Mouse (Mus musculus) heart, embryonic 16.5 days (tissue): ENCODE data around the gene Scube2. TPM values are rescaled to one million over a fixed set of nuclear protein-coding genes. Genes with fewer than 3 reads are reported as not detected.

ENCODE experiments used
- ATAC-seq: fragments of 200-750 bp; cut with Nextera tagmentation; replicated peaks from 2 replicates; pipeline ENCODE4 v1.8.0; 2017; ENCODE audit warnings: moderate number of reproducible peaks; ENCODE audit not compliant: insufficient read depth, low FRiP score; ENCODE audit errors: extremely low read depth
- H3K27ac ChIP-seq: fragments of 300-500 bp; sonication (generic); 2 replicates; pipeline ENCODE4 v1.5.1; 2014; ENCODE audit warnings: mild to moderate bottlenecking, low read length, control low read depth, moderate library complexity
- H3K27me3 ChIP-seq: fragments of 300-500 bp; sonication (generic); 2 replicates; pipeline ENCODE4 v1.6.1; 2014; ENCODE audit warnings: low read length, mixed read lengths; ENCODE audit not compliant: control insufficient read depth, insufficient read depth
- H3K36me3 ChIP-seq: fragments of 300-500 bp; sonication (generic); 2 replicates; pipeline ENCODE4 v1.6.1; 2014; ENCODE audit not compliant: control insufficient read depth, insufficient read depth
- H3K4me1 ChIP-seq: fragments of 300-500 bp; sonication (generic); 2 replicates; pipeline ENCODE4 v1.6.1; 2014; ENCODE audit warnings: low read length, mixed read lengths; ENCODE audit not compliant: control insufficient read depth, insufficient read depth
- H3K4me2 ChIP-seq: fragments of 300-500 bp; sonication (generic); 2 replicates; pipeline ENCODE4 v1.6.1; 2014; ENCODE audit warnings: low read depth, mild to moderate bottlenecking, control low read depth, low read length
- H3K4me3 ChIP-seq: fragments of 300-500 bp; sonication (generic); 2 replicates; pipeline ENCODE4 v1.5.1; 2014; ENCODE audit warnings: mild to moderate bottlenecking, control low read depth, low read length
- H3K9ac ChIP-seq: fragments of 300-500 bp; sonication (generic); 2 replicates; pipeline ENCODE4 v1.6.1; 2014; ENCODE audit warnings: low read length, control low read depth
- H3K9me3 ChIP-seq: fragments of 300-500 bp; sonication (generic); replicated peaks from 2 replicates; pipeline ENCODE4 v1.6.1; 2016; ENCODE audit warnings: low read length; ENCODE audit not compliant: control insufficient read depth
- WGBS: fragments of 180-500 bp; shearing (Covaris S2); extraction: QIAGEN DNeasy Blood & Tissue Kit; methylation state at CpG from one replicate; pipeline ENCODE4 v1.1.7; 2014; 5-methylcytosine and 5-hydroxymethylcytosine counted together
- polyA plus RNA-seq: library from polyadenylated mRNA; unstranded; fragments of >200 nt; fragmentation: Nextera tagmentation; extraction: Ambion mirVana; gene quantifications from 2 replicates; pipeline ENCODE4 v1.2.1, GENCODE M21; 2015

Scube2 gene
- polyA plus RNA-seq, 1 experiment from 2014 or later = 8.9 TPM

DNA sequence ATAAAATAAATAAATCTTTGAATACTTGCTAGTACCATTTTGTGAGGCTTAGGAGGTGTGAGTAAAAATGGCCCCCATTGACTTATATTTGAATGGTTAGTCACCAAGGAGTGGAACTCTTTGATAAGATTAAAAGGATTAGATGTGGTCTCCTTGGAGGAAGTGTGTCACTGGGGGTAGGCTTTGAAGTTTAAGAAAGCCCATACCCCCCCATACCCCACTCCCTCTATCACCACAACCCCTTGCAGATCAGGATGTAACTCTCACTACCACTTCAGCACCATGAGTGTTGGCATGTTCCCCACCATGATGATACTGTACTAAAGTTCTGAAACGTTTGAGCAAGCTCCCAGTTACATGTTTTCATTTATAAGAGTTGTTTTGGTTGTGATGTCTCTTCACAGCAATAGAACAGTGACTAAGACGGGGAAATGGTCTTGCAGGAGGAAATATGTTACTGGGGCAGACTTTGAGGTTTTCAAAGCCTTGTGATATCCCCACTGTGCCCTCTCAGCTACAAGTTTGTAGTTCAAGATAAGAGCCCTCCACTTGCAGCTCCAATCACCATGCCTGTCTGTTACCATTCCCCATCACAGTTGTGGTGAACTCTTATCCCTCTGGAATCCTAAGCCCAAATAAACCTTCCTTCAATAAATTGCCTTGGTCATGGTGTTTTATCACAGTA lies 96.6 kb downstream of the Scube2 start:
- WGBS = 24% methylated on average over 2 of the region's 2 CpGs
- no peaks in the 10 kb centered on the region for H3K9me3 ChIP-seq
- ATAC-seq = no peak

DNA sequence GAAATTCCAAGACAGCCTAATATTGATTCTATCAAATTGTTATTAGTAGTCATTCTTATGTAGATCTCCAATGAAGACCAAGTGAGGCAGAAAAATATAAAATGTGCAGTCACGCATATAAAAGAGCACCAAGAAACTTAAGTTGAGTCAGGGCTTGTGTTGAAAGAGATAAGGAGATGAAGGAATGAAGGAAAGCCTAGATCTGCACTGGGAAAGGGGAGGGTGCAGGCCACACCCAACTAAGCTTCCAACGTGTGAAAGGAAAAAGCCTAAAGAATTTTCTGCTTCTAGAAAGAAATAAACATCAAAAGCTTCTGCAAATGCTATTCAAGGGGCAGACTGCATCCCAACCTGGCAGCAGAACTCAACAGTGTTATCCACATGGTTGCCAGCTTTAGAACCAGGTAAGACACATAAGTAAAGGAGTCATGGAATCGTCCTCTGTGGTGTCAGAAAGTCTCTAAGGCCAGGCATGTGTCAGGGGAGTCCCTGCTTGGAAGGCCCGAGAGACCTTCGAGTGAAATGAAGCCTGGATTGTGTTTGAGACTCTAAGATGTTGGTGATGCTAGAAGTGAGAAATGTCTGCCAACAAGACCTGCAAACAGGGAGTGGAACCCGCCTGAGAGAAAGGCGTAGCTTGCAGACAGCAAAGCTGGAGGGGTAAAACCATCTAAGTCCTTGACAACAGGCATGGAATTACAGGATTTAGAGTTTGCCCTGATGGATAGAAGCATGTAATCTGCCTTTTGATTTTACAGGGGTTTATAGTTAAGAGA lies 97.7 kb downstream of the Scube2 start:
- H3K27me3 ChIP-seq = no peaks in the 10 kb centered on the region
- H3K9me3 ChIP-seq = no peaks in the 10 kb centered on the region
- 80% methylated on average over 7 of the region's 7 CpGs for WGBS
- H3K4me2 ChIP-seq = no peak overlapping the region
- H3K27ac ChIP-seq = no peak overlapping the region
- no peak for ATAC-seq
- no peaks in the 10 kb centered on the region for H3K36me3 ChIP-seq
- no peaks in the 10 kb centered on the region for H3K4me1 ChIP-seq
- no peak overlapping the region for H3K9ac ChIP-seq
- H3K4me3 ChIP-seq = no peak overlapping the region

More for the DNA sequence above, 96.6 kb downstream of the Scube2 start:
- Histone ChIP-seq H3K9ac (no peak overlapping the region), H3K4me1 (no peaks in the 10 kb centered on the region), H3K27me3 (no peaks in the 10 kb centered on the region), H3K27ac (no peak overlapping the region), H3K4me2 (no peak overlapping the region), H3K36me3 (no peaks in the 10 kb centered on the region), H3K4me3 (no peak overlapping the region)

DNA sequence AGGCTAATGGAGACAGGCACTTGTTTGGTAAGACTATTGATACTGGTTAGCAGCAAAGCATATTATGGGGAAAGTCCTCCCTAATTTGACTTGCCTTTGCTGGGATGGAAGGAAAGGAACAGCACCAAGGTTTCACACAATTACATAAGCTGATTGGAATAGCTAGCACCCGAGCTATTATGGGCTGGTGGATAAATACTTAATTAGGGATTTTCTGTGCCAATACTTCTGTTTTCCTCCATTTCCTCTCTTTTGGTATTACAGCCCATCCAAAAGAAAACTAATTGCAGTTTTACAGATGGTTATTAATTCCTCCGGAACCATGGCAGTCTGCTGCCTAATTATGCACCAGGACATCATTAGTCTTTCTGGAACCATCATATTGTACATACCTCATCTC lies 101.5 kb downstream of the Scube2 start:
- no peaks in the 10 kb centered on the region for H3K4me1 ChIP-seq
- no peak overlapping the region for H3K9ac ChIP-seq
- no peaks in the 10 kb centered on the region for H3K36me3 ChIP-seq
- no peaks in the 10 kb centered on the region for H3K27me3 ChIP-seq
- 63% methylated on average over 2 of the region's 2 CpGs for WGBS
- no peak overlapping the region for H3K4me3 ChIP-seq
- ATAC-seq = no peak
- no peak overlapping the region for H3K27ac ChIP-seq
- H3K9me3 ChIP-seq = no peaks in the 10 kb centered on the region
- no peak overlapping the region for H3K4me2 ChIP-seq

DNA sequence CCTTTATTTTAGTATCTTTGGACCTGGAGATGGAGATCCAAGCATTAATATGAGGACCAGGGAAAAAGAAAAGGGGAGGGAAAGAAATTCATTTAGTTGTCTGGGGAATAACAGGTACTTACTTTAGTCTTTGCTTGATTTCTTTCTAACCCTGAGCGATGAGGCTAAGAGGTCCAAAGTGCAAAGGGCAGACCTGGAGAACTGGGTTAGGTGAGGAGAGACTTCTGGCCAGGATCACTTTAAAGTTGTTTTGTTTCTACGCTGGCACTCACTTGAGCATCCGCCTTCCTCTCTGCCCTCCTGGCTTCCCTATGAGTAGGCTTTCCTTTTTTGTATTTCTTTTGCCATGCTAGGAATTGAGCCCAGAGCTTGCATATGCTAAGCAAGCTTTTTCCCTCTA lies 109.2 kb downstream of the Scube2 start:
- no peaks in the 10 kb centered on the region for H3K9me3 ChIP-seq
- WGBS = 100% methylated on average over 3 of the region's 3 CpGs
- no peak for ATAC-seq

DNA sequence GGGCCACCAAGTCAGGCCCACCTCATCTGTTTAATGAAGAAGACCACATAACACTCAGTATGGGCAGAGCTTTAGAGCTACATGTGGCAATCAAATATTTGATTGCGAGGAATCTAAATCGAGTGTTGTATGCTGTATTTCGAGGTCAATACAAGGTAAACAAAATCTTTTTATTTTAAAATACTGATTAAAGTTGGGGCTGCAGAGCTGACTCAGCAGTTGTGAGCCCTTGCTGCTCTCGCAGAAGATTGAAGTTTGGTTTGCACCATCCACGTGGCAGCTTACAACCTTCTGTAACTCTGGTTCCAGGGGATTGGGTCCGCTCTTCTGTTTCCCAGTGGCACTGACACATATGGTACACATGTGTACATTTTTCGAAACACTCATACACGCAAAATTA lies 111.4 kb downstream of the Scube2 start:
- 90% methylated on average over 8 of the region's 8 CpGs for WGBS
- ATAC-seq = no peak
- H3K36me3 ChIP-seq = no peaks in the 10 kb centered on the region

More for the DNA sequence above, 109.2 kb downstream of the Scube2 start:
- Histone ChIP-seq H3K36me3 (no peaks in the 10 kb centered on the region), H3K9ac (no peak overlapping the region), H3K27me3 (no peaks in the 10 kb centered on the region), H3K27ac (no peak overlapping the region), H3K4me3 (no peak overlapping the region), H3K4me2 (no peak overlapping the region), H3K4me1 (peaks cover 7% of the 10 kb centered on the region)

DNA sequence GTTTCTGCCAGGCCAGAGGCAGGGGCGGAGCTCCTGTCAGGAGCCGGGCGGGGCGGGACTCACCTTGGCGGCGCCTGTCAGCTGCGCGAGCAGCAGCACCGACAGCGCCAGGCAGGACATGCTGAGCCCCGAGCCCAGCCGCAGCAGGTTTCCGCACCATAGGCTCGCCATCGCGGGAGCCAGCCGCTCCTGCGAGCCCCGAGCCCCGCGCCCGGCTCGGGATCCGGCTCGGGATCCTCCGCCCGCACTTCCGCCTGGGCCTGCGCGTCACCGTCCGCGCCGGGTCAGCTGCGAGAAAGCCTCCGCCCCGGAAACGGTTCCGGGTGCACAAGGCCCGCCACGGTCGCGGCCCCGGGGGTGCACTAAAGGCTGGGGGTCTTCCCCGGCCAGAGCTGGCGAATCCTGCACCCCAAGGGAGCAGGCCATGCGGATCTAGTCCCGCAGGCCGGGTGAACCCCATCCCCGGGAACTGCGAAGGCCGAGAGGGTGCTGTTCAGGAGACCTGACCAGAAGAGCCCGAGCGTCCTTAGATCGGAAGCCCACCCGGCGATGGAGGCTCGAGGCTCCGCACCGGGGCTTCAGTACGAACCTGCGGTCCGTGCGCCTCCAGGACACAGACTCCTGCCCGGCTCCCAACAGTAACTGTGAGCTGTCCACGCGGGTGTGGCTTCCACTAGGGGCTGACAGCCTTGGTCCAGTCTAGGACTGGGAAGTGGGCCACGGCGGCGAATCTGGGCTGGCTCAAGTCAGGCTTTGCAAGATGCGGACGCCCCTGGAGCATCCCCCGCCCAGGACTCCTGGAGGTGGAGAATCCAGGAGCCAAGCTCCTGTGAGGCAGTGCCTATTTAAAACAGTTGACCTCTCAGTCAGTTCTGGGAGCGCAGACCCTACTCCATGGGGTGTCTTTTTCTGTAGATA lies 113.2 kb downstream of the Scube2 start, which contains the start of gene Tmem9b:
Gene Tmem9b (minus strand): TSS at position 868 of the 918 bp plus-strand sequence.
- no peaks in the 10 kb centered on the region for H3K9me3 ChIP-seq
- H3K9ac ChIP-seq = peak within 1 kb of the TSS; percentile 82
- ATAC-seq = peak; percentile 90
- H3K27ac ChIP-seq = peak within 1 kb of the TSS; percentile 75
- H3K4me3 ChIP-seq = peak within 1 kb of the TSS; percentile 69
- H3K27me3 ChIP-seq = no peaks in the 10 kb centered on the region
- H3K4me1 ChIP-seq = peaks cover 14% of the 10 kb centered on the region
- peak within 1 kb of the TSS; percentile 87 for H3K4me2 ChIP-seq
- no peaks in the 10 kb centered on the region for H3K36me3 ChIP-seq
- under 1% methylated on average over 74 of the region's 74 CpGs for WGBS

More for the DNA sequence above, 111.4 kb downstream of the Scube2 start:
- H3K9ac ChIP-seq = no peak overlapping the region
- no peak overlapping the region for H3K27ac ChIP-seq
- no peak overlapping the region for H3K4me2 ChIP-seq
- H3K9me3 ChIP-seq = no peaks in the 10 kb centered on the region
- H3K4me3 ChIP-seq = no peak overlapping the region
- H3K4me1 ChIP-seq = peaks cover 14% of the 10 kb centered on the region
- no peaks in the 10 kb centered on the region for H3K27me3 ChIP-seq

DNA sequence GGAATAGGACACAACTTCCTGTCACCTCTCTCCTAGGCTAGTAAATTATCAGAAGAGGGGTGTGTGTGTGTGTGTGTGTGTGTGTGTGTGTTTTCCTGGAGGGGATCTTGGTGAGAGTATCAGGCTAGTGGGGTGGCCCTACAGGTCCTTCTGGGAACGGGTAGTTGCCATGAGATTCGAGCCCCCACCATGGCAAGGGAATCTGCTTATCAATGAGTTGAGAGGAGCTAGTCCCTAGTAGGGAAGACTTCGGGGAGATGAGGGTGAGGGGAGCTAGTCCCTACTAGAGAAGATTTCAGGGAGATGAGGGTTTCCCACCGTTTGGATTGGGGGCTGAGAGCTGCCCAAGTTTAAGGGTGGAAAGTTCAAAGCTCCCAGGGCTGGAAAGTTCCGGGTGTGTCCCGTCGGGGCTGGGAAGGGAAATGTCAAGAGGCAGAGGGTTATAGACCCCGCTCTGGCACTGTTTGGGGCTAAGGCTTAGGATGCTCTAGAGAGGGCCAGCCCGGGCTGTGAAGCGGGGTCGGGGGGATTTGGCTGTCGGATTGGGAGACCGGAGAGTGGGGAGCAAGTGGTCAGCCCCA lies 114.0 kb downstream of the Scube2 start:
- Histone ChIP-seq H3K9ac (peak overlapping the region; percentile 82), H3K4me3 (peak overlapping the region; percentile 69), H3K4me1 (peaks cover 14% of the 10 kb centered on the region), H3K27ac (peak overlapping the region; percentile 75), H3K36me3 (peaks cover under 1% of the 10 kb centered on the region; the same call in 1 of the 2 replicates), H3K9me3 (no peaks in the 10 kb centered on the region), H3K27me3 (no peaks in the 10 kb centered on the region), H3K4me2 (peak overlapping the region; percentile 87)
- no peak; the same call in 1 of the 2 replicates for ATAC-seq
- 2% methylated on average over 13 of the region's 13 CpGs for WGBS
